Mouse (Mus musculus) heart, embryonic 11.5 days (tissue): ENCODE measurements at regions not wholly inside any gene's neighbourhood (a gene's known extent, or its start where the extent isn't known, plus 50 kb on each side); places are given as distances from the start of the nearest gene placed in this dataset.

ENCODE experiments used
- ATAC-seq: fragments of 200-750 bp; cut with Nextera tagmentation; replicated peaks from 2 replicates; pipeline ENCODE4 v1.8.0; 2017; ENCODE audit warnings: moderate library complexity; ENCODE audit not compliant: insufficient number of reproducible peaks, low FRiP score, low TSS enrichment
- H3K27ac ChIP-seq: fragments of 300-500 bp; sonication (generic); 2 replicates; pipeline ENCODE4 v1.5.1; 2014; ENCODE audit warnings: mild to moderate bottlenecking, low read depth, low read length
- H3K27me3 ChIP-seq: fragments of 300-500 bp; sonication (generic); 2 replicates; pipeline ENCODE4 v1.6.1; 2014; ENCODE audit warnings: mild to moderate bottlenecking, low read length, mixed read lengths; ENCODE audit not compliant: control insufficient read depth, insufficient read depth
- H3K36me3 ChIP-seq: fragments of 300-500 bp; sonication (generic); 2 replicates; pipeline ENCODE4 v1.6.1; 2014; ENCODE audit warnings: mild to moderate bottlenecking, low read length, moderate library complexity, mixed read lengths; ENCODE audit not compliant: control insufficient read depth, insufficient read depth
- H3K4me1 ChIP-seq: fragments of 300-500 bp; sonication (generic); 2 replicates; pipeline ENCODE4 v1.6.1; 2014; ENCODE audit warnings: low read length; ENCODE audit not compliant: control insufficient read depth, insufficient read depth
- H3K4me2 ChIP-seq: fragments of 300-500 bp; sonication (generic); 2 replicates; pipeline ENCODE4 v1.6.1; 2014; ENCODE audit warnings: mild to moderate bottlenecking, moderate library complexity
- H3K4me3 ChIP-seq: fragments of 300-500 bp; sonication (generic); 2 replicates; pipeline ENCODE4 v1.5.1; 2014; ENCODE audit warnings: low read depth, low read length
- H3K9ac ChIP-seq: fragments of 300-500 bp; sonication (generic); 2 replicates; pipeline ENCODE4 v1.6.1; 2014; ENCODE audit warnings: mild to moderate bottlenecking, low read depth, low read length, moderate library complexity
- H3K9me3 ChIP-seq: fragments of 300-500 bp; sonication (generic); replicated peaks from 2 replicates; pipeline ENCODE4 v1.6.1; 2016; ENCODE audit warnings: low read length; ENCODE audit not compliant: control insufficient read depth
- WGBS: fragments of 180-500 bp; shearing (Covaris S2); extraction: QIAGEN DNeasy Blood & Tissue Kit; methylation state at CpG from one replicate; pipeline ENCODE4 v1.1.7; 2014; ENCODE audit not compliant: insufficient replicate concordance; 5-methylcytosine and 5-hydroxymethylcytosine counted together

DNA sequence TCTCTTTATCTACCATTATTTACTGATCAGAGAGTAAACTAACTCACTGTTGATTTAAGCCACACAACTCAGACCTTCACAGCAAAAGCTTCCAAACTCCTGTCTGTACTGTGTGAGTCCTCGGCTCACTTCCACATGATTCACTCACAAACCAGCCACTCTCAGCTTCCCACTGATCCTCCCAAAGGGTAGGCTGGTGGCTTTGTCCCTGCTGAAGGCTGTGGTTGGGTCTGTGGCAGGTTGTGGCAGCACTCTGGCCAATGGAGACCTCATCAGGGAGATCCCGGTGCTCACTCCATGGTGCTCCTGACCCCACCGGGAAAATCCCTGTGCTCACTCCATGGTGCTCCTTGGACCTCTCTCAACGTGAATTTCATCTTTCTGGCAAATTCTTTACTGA is 170.1 kb downstream of the Gas1 start:
- H3K27me3 ChIP-seq = no peaks in the 10 kb centered on the region
- H3K36me3 ChIP-seq = no peaks in the 10 kb centered on the region
- H3K9me3 ChIP-seq = no peaks in the 10 kb centered on the region
- peaks cover 7% of the 10 kb centered on the region for H3K4me1 ChIP-seq
- WGBS = 77% methylated on average over 4 of the region's 4 CpGs
- no peak overlapping the region for H3K27ac ChIP-seq
- ATAC-seq = no peak
- no peak overlapping the region for H3K4me3 ChIP-seq
- H3K4me2 ChIP-seq = no peak overlapping the region
- H3K9ac ChIP-seq = no peak overlapping the region

DNA sequence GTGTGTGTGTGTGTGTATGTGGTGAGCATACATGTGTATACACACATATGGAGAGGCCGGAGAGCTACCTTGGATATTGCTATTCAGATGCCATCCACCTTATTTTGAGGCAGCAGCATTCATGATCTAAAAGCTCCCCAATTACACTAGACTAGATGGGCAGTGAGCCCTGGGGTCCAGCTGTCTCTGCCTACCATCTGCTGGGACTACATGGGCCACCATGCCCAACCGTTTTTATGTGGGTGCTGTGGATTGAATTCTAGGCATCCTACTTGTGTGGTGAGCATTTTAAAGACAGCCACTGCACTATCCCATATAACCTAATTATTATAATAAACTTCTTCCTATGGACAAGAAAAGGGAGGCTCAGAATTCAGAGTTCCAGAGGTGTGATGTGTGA is 172.6 kb downstream of the Gas1 start:
- peaks cover 7% of the 10 kb centered on the region for H3K4me1 ChIP-seq
- no peaks in the 10 kb centered on the region for H3K27me3 ChIP-seq
- no peak overlapping the region for H3K4me3 ChIP-seq
- no peaks in the 10 kb centered on the region for H3K36me3 ChIP-seq
- H3K27ac ChIP-seq = no peak overlapping the region
- ATAC-seq = no peak
- no peaks in the 10 kb centered on the region for H3K9me3 ChIP-seq
- H3K4me2 ChIP-seq = no peak overlapping the region
- no peak overlapping the region for H3K9ac ChIP-seq
- WGBS = 86% methylated on average over 2 of the region's 2 CpGs

DNA sequence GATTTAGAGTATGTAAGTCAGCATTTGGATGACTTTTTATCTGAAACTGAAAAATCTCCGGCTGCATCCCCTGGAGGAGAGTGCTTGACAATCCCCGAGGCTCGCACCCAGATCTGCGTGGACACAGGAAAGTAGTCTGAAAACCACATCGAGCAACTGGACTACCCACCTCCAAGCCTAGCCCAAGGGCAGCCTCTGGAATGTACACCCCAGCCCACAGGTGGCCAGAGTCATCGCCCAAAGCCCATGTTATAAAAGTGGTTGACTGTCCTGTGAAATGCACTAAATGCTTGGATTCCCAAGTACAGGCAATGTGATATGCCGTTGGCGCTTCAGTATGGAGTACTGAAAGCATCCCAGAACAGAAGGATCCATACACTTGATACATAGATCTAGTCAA is 175.1 kb downstream of the Gas1 start:
- Histone ChIP-seq H3K4me3 (no peak overlapping the region), H3K27ac (no peak overlapping the region), H3K4me1 (no peaks in the 10 kb centered on the region), H3K36me3 (no peaks in the 10 kb centered on the region), H3K9me3 (no peaks in the 10 kb centered on the region), H3K27me3 (no peaks in the 10 kb centered on the region), H3K4me2 (no peak overlapping the region), H3K9ac (no peak overlapping the region)
- ATAC-seq = no peak
- 85% methylated on average over 8 of the region's 8 CpGs for WGBS

GRCm38 (mm10) chr13:60001637-60002036 is 175.5 kb downstream of the Gas1 start:
- no peak overlapping the region for H3K9ac ChIP-seq
- no peak overlapping the region for H3K27ac ChIP-seq
- no peaks in the 10 kb centered on the region for H3K36me3 ChIP-seq
- WGBS = 64% methylated on average over 4 of the region's 4 CpGs
- ATAC-seq = no peak
- H3K4me3 ChIP-seq = no peak overlapping the region
- H3K9me3 ChIP-seq = no peaks in the 10 kb centered on the region
- no peaks in the 10 kb centered on the region for H3K4me1 ChIP-seq
- H3K27me3 ChIP-seq = no peaks in the 10 kb centered on the region
- no peak overlapping the region for H3K4me2 ChIP-seq

GRCm38 (mm10) chr13:60000618-60001347 is 176.4 kb downstream of the Gas1 start:
- H3K4me1 ChIP-seq = no peaks in the 10 kb centered on the region
- no peak overlapping the region for H3K9ac ChIP-seq
- no peaks in the 10 kb centered on the region for H3K9me3 ChIP-seq
- WGBS = 58% methylated on average over 8 of the region's 8 CpGs
- no peak for ATAC-seq
- H3K27ac ChIP-seq = no peak overlapping the region
- no peaks in the 10 kb centered on the region for H3K27me3 ChIP-seq
- H3K36me3 ChIP-seq = no peaks in the 10 kb centered on the region
- no peak overlapping the region for H3K4me2 ChIP-seq
- no peak overlapping the region for H3K4me3 ChIP-seq

GRCm38 (mm10) chr13:59997431-59997830 is 174.5 kb upstream of the Tut7 start:
- WGBS = 83% methylated on average over 3 of the region's 3 CpGs
- Histone ChIP-seq H3K27ac (no peak overlapping the region), H3K27me3 (no peaks in the 10 kb centered on the region), H3K4me3 (no peak overlapping the region), H3K4me1 (peaks cover 4% of the 10 kb centered on the region; the same call in 1 of the 2 replicates), H3K4me2 (no peak overlapping the region), H3K9ac (no peak overlapping the region), H3K36me3 (no peaks in the 10 kb centered on the region), H3K9me3 (no peaks in the 10 kb centered on the region)
- no peak for ATAC-seq

GRCm38 (mm10) chr13:59996146-59996814 is 173.3 kb upstream of the Tut7 start:
- Histone ChIP-seq H3K9ac (no peak overlapping the region), H3K27me3 (no peaks in the 10 kb centered on the region), H3K9me3 (no peaks in the 10 kb centered on the region), H3K4me3 (no peak overlapping the region), H3K4me1 (peaks cover 4% of the 10 kb centered on the region; the same call in 1 of the 2 replicates), H3K36me3 (no peaks in the 10 kb centered on the region), H3K27ac (no peak overlapping the region), H3K4me2 (no peak overlapping the region)
- WGBS = 84% methylated on average over 13 of the region's 13 CpGs
- no peak for ATAC-seq

GRCm38 (mm10) chr13:59992780-59993501 is 170.0 kb upstream of the Tut7 start:
- Histone ChIP-seq H3K27me3 (no peaks in the 10 kb centered on the region), H3K9me3 (peaks cover under 1% of the 10 kb centered on the region; the same call in 1 of the 2 replicates), H3K4me1 (peaks cover 6% of the 10 kb centered on the region; the same call in 1 of the 2 replicates), H3K4me3 (no peak overlapping the region), H3K27ac (no peak overlapping the region), H3K36me3 (no peaks in the 10 kb centered on the region), H3K4me2 (no peak overlapping the region), H3K9ac (no peak overlapping the region)
- ATAC-seq = no peak
- 31% methylated on average over 11 of the region's 11 CpGs for WGBS
